In the genomic region with DNA sequence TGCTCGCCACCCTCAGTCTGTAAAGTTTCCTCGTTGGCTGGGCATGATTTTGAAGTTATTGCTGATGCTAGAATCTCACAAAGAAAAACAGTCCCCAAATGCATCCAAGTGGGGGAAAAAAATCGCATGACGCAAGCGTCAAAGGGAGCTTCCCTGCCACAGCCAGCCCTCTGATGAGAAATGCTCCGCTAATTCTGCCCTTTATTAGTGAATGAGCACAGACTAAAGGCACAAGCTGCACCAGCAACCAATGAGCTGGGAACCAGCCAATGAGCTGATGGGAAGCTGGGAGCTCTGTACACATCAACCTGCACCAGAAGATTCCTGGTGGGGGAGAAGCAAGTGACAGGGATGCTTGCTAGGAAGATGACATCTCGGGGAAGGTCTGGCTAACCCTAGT, we compare ENCODE assay signal across 16 mouse cellular contexts. TPM values are rescaled to one million over a fixed set of nuclear protein-coding genes. Genes with fewer than 3 reads are reported as not detected.
"Had no signal": no experiment of that assay in that cellular context is flagged by ENCODE, and none has a peak within 500 bp of the region (broad histone marks: within the 10 kb centered on the region; RNA-seq: fewer than 3 reads in every experiment).

No protein-coding gene starts in this region.

- H3K36me3 ChIP-seq: liver, embryonic 13.5 days; lung, embryonic 15.5 days had no signal

- H3K9ac ChIP-seq: limb, embryonic 12.5 days; liver, embryonic 13.5 days; liver, postnatal 0 days; lung, embryonic 15.5 days; midbrain, embryonic 13.5 days; neural tube, embryonic 15.5 days had no signal

- H3K4me1 ChIP-seq: limb, embryonic 12.5 days; liver, embryonic 13.5 days; lung, embryonic 15.5 days; midbrain, embryonic 13.5 days; neural tube, embryonic 15.5 days had no signal

- H3K27me3 ChIP-seq: limb, embryonic 12.5 days; liver, embryonic 13.5 days; lung, embryonic 15.5 days; midbrain, embryonic 13.5 days; neural tube, embryonic 15.5 days had no signal

- H3K9me3 ChIP-seq: limb, embryonic 12.5 days; liver, embryonic 13.5 days; lung, embryonic 15.5 days; midbrain, embryonic 13.5 days; neural tube, embryonic 15.5 days had no signal

- DNase-seq: kidney, postnatal 10 days; kidney, postnatal 4 days; liver; liver, embryonic 13.5 days; liver, postnatal 0 days; lung, postnatal 14 days; right cerebral cortex, postnatal 14 days; thymus, postnatal 36 days had no signal

- H3K4me2 ChIP-seq: limb, embryonic 12.5 days; liver, embryonic 13.5 days; lung, embryonic 15.5 days; midbrain, embryonic 13.5 days; neural tube, embryonic 15.5 days had no signal

- ATAC-seq: liver, postnatal 0 days; midbrain, embryonic 13.5 days had no signal

- H3K4me3 ChIP-seq: limb, embryonic 12.5 days; liver, embryonic 13.5 days; lung, embryonic 15.5 days; midbrain, embryonic 13.5 days; neural tube, embryonic 15.5 days had no signal

- H3K27ac ChIP-seq: limb, embryonic 12.5 days; liver, embryonic 13.5 days; lung, embryonic 15.5 days; macrophage; midbrain, embryonic 13.5 days; neural tube, embryonic 15.5 days had no signal

RNA-seq across cellular contexts. Expression of gene Mab21l3, which starts 11.0 kb away (rescaled TPM):
- total RNA-seq: layer of hippocampus, adult 8-10 months; megakaryocyte-erythroid progenitor cell, adult 5-6 weeks had no signal
- polyA plus RNA-seq: liver, postnatal 0 days; midbrain, postnatal 0 days had no signal
